Mouse (Mus musculus) testis, adult 2 months (tissue): ENCODE measurements at regions not wholly inside any gene's neighbourhood (a gene's known extent, or its start where the extent isn't known, plus 50 kb on each side); places are given as distances from the start of the nearest gene placed in this dataset.

Source experiments
- CTCF ChIP-seq: fragments of 200-500 bp; IDR thresholded peaks from 2 replicates; pipeline ENCODE4 v1.5.1; 2012; ENCODE audit warnings: low read depth, mild to moderate bottlenecking, inconsistent platforms, low read length, moderate library complexity; ENCODE audit not compliant: control insufficient read depth, insufficient read depth, insufficient replicate concordance
- POLR2A ChIP-seq: fragments of 200-500 bp; IDR thresholded peaks from 2 replicates; pipeline ENCODE4 v1.6.1; 2012; ENCODE audit warnings: low read depth, mild to moderate bottlenecking, inconsistent platforms, low read length, moderate library complexity; ENCODE audit not compliant: control insufficient read depth

- TF ChIP-seq CTCF (no peak), POLR2A (no peak)
These were observed 346.5 kb downstream of the Tm4sf1 start for GRCm38 (mm10) chr3:56955098-56955798.
